Mouse (Mus musculus): ENCODE data around the gene Ap2a1. TPM values are rescaled to one million over a fixed set of nuclear protein-coding genes. Genes with fewer than 3 reads are reported as not detected.
A peak's percentile ranks its signal among the peaks of the same experiment; 100 is the strongest.

Gene Ap2a1
- total RNA-seq, 2 experiments from 2014 or later, result 327 to 331 TPM

DNA sequence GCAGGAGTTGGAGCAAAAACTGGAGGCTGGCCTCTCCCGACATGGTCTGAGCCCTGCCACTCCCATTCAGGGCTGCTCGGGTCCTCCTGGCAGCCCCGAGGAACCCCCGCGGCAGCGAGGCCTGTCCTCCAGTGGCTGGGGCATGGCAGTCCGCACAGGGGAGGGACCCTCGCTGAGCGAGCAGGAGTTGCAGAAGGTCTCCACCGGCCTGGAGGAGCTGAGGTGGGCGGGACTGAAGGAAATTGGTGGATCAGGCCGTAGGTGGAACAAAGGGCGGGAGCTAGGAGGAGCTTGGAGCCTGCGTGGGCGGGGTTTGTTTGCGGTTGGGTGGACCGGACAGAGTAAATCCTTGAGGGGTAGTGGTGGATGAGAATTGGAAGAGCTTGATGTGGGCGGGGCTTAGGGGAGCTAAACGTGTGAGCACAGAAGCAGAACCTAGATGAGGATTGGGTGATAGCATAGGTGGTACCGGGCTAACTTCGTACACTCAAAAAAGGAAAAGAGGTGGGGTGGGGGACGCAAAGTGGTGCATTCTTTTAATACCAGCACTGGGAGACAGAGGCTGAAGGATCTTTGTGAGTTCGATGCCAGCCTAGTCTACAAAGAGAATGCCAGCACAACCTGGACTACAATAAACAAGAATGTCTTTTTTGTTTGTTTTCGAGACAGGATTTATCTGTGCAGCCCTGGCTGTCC lies 23.5 kb upstream of the Ap2a1 start:
- TF ChIP-seq CTCF (IDR thresholded peaks at IDR 0.05), result no peak
- intact Hi-C loops (cut with DNase I), result no loop called here
- H3K27ac ChIP-seq, result peak overlapping the region; percentile 71
- peak overlapping the region; percentile 51 for H3K4me3 ChIP-seq
- peak; percentile 80 to 81 for DNase-seq (ENCODE audit: extremely low spot score in 1 of 2, low spot score in 2 of 2)

- Histone ChIP-seq H3K4me3 (peak overlapping the region; percentile 51), H3K27ac (no peak overlapping the region; the same call in 1 of the 2 replicates)
- no peak for TF ChIP-seq CTCF (IDR thresholded peaks at IDR 0.05)
- peak in 1 of 2 experiments; percentile 18 for DNase-seq (ENCODE audit: extremely low spot score in 1 of 2, low spot score in 2 of 2)
- intact Hi-C loops (cut with DNase I), result loop anchor here (2.0 kb wide), 1 partner anchor 21 kb away; no protein-coding TSS in a partner anchor
Measured at GRCm38 (mm10) chr7:44951960-44952359, 22.7 kb upstream of the Ap2a1 start.

GRCm38 (mm10) chr7:44949922-44950321 lies 20.6 kb upstream of the Ap2a1 start:
- Histone ChIP-seq H3K27ac (peak overlapping the region; percentile 84), H3K4me3 (no peak overlapping the region)
- no peak for TF ChIP-seq CTCF (IDR thresholded peaks at IDR 0.05)
- DNase-seq (ENCODE audit: extremely low spot score in 1 of 2, low spot score in 2 of 2), result peak in 1 of 2 experiments; percentile 9
- intact Hi-C loops (cut with DNase I), result loop anchor here (2.0 kb wide), 1 partner anchor 19 kb away; no protein-coding TSS in a partner anchor

DNA sequence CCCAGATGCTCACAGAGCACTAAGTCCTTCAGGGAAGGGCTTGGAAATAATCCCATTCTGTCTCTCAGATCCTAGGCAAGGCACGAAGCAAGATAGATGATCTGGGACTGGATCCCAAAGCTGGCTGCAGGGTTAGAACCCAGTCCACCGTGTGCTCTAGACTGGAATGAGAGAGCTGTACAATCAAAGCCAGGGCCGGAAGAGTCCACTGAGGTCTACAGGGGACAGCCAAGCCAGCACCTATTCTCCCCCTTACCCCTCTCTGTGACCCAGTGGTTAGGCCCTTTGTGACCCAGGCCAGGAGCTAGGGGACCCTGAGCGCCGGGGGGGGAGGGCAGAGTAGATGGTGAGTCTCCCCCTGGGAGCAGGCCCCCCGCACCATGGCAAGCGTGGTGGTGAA lies 13.6 kb upstream of the Ap2a1 start, which contains the start of gene Tsks:
Tsks (plus strand) TSS at position 301 of the 400 bp plus-strand sequence.
- intact Hi-C loops (cut with DNase I), result no loop called here
- Histone ChIP-seq H3K27ac (no peak within 1 kb of the TSS), H3K4me3 (no peak within 1 kb of the TSS)
- TF ChIP-seq CTCF (IDR thresholded peaks at IDR 0.05), result no peak
- DNase-seq (ENCODE audit: extremely low spot score in 1 of 2, low spot score in 2 of 2), result no peak

GRCm38 (mm10) chr7:44938680-44939079 lies 9.4 kb upstream of the Ap2a1 start:
- no peak for TF ChIP-seq CTCF (IDR thresholded peaks at IDR 0.05)
- no peak for DNase-seq (ENCODE audit: extremely low spot score in 1 of 2, low spot score in 2 of 2)
- intact Hi-C loops (cut with DNase I), result no loop called here
- Histone ChIP-seq H3K27ac (no peak overlapping the region), H3K4me3 (no peak overlapping the region)

DNA sequence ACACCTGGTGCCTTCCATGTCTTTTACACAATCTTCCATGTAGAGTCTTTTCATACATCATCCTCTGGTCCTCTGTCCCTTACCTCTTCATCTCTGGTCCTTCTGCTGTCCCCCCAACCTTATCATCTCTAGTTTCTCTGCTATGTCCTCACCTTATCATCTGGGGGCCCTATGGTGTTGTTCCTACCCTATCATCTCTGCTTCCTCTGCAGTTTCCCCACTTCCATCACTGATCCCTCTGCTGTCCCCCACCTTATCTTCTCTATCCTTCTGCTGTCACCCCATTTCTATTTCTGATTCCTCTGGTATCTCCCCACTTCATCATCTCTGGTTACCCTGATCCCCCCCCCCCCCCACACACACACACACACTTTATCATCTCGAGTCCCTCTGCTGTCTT lies 726 bp downstream of the Ap2a1 start:
- intact Hi-C loops (cut with DNase I), result loop anchor here (2.0 kb wide), 1 partner anchor 60 kb away; the partner anchor contains the start of gene Ptov1
- DNase-seq (ENCODE audit: extremely low spot score in 1 of 2, low spot score in 2 of 2), result no peak
- TF ChIP-seq CTCF (IDR thresholded peaks at IDR 0.05), result no peak
- Histone ChIP-seq H3K4me3 (peak overlapping the region; percentile 73), H3K27ac (peak overlapping the region; percentile 99)

DNA sequence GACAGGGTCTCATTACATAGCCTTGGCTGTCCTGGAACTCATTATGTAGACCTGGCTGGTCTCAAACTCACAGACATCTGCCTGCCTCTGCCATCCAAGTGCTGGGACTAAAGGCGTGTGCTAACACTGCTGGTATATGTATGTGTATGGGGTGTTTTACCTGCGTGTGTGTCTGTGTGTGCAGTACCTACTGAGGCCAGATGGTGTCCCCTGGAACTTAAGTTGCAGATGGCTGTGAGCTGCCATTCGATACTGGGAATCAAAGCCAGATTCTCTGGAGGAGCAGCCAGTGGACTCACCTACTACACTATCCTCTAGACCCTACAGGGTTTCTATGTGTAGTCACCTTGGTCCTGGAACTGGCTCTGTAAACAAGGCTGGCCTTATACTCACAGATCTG lies 3.8 kb downstream of the Ap2a1 start:
- Histone ChIP-seq H3K27ac (no peak overlapping the region), H3K4me3 (no peak overlapping the region)
- TF ChIP-seq CTCF (IDR thresholded peaks at IDR 0.05), result peak; percentile 54
- no peak for DNase-seq (ENCODE audit: extremely low spot score in 1 of 2, low spot score in 2 of 2)
- intact Hi-C loops (cut with DNase I), result no loop called here

DNA sequence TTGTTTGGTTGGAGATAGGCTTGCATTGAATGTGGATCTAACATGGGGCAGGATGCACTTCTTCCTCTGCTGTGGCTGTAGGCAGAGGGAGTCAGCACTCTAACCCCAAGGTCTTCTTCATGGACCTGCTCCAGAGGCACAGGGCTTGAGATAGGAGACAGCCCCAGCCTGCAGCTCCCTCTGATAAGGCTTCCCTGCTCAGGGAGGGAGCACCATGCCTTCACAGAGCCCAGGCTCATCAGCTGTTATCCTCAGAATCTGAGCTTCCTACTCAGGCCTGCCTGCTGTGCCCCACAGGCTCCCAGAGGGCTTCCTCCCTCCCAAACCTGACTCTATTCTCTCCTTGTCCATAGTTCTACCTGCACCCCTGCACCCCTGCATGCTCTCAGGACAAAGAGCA lies 6.8 kb downstream of the Ap2a1 start:
- Histone ChIP-seq H3K27ac (no peak overlapping the region), H3K4me3 (no peak overlapping the region)
- DNase-seq (ENCODE audit: extremely low spot score in 1 of 2, low spot score in 2 of 2), result no peak
- no peak for TF ChIP-seq CTCF (IDR thresholded peaks at IDR 0.05)
- intact Hi-C loops (cut with DNase I), result loop anchor here (5.0 kb wide), 1 partner anchor 35 kb away; no protein-coding TSS in a partner anchor

GRCm38 (mm10) chr7:44919127-44919526 lies 10.2 kb downstream of the Ap2a1 start:
- no peak for DNase-seq (ENCODE audit: extremely low spot score in 1 of 2, low spot score in 2 of 2)
- intact Hi-C loops (cut with DNase I), result no loop called here
- Histone ChIP-seq H3K4me3 (no peak overlapping the region), H3K27ac (peak overlapping the region; percentile 28; the same call in 1 of the 2 replicates)
- no peak for TF ChIP-seq CTCF (IDR thresholded peaks at IDR 0.05)

GRCm38 (mm10) chr7:44918219-44918618 lies 11.1 kb downstream of the Ap2a1 start:
- H3K27ac ChIP-seq, result peak overlapping the region; percentile 85
- no peak overlapping the region for H3K4me3 ChIP-seq
- no peak for TF ChIP-seq CTCF (IDR thresholded peaks at IDR 0.05)
- DNase-seq (ENCODE audit: extremely low spot score in 1 of 2, low spot score in 2 of 2), result no peak
- intact Hi-C loops (cut with DNase I), result no loop called here

DNA sequence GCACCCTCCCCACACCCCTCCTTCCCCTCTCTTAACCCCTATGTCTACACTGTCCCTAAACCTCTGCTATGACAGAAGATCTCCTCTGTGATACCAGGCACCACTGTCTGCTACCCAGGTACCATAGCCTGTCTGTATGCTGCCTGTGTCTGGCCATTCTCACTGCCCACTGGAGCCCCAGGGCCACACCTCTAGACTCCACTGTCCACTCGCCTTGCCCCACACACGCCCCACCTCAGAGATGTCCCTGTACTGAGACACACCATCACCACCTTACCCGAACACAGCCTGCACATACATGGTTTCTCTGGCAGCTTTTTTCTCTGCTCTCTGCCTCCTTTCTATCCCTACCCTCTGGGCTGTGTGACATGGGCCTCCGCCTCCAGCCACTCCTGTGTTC lies 12.4 kb downstream of the Ap2a1 start:
- peak overlapping the region; percentile 85; the same call in 1 of the 2 replicates for H3K27ac ChIP-seq
- intact Hi-C loops (cut with DNase I), result no loop called here
- TF ChIP-seq CTCF (IDR thresholded peaks at IDR 0.05), result no peak
- H3K4me3 ChIP-seq, result no peak overlapping the region
- no peak for DNase-seq (ENCODE audit: extremely low spot score in 1 of 2, low spot score in 2 of 2)

DNA sequence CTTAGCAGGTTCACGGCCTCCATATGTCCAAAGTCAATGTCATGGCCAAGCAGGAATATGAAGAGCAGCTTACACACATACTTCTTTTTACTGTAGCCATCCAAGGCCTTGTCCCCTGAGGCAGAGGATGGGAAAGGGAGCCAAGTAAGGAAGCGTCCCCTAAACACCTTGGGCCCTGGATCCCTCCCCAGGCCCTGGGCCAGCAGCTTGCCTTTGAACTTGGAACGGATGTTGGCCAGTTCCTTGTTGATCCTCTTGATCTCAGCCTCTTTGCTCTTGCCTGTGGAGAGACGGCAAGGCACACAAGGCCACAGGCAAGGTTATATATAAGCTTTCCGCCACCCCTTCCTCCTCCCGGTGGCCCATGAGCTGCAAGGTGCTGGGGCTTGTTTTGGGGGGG lies 13.1 kb downstream of the Ap2a1 start:
- H3K27ac ChIP-seq, result no peak overlapping the region
- intact Hi-C loops (cut with DNase I), result no loop called here
- H3K4me3 ChIP-seq, result no peak overlapping the region
- no peak for TF ChIP-seq CTCF (IDR thresholded peaks at IDR 0.05)
- DNase-seq (ENCODE audit: extremely low spot score in 1 of 2, low spot score in 2 of 2), result no peak

GRCm38 (mm10) chr7:44915314-44915713 lies 14.0 kb downstream of the Ap2a1 start:
- DNase-seq (ENCODE audit: extremely low spot score in 1 of 2, low spot score in 2 of 2), result no peak
- intact Hi-C loops (cut with DNase I), result no loop called here
- no peak overlapping the region for H3K27ac ChIP-seq
- H3K4me3 ChIP-seq, result no peak overlapping the region
- no peak for TF ChIP-seq CTCF (IDR thresholded peaks at IDR 0.05)

Measured in left cerebral cortex, adult 2 months (tissue).